Mouse (Mus musculus): Measurements from ENCODE around the gene Tmprss11g. TPM values are rescaled to one million over a fixed set of nuclear protein-coding genes. Genes with fewer than 3 reads are reported as not detected.

The Tmprss11g gene
- polyA plus RNA-seq, 1 experiment, result not detected

GRCm38 (mm10) chr5:86439306-86439705 lies 79.1 kb downstream of the Tmprss11g start:
- Histone ChIP-seq H3K27me3 (ENCODE audit: control insufficient read depth) (no peaks in the 10 kb centered on the region), H3K36me3 (ENCODE audit: control insufficient read depth) (no peaks in the 10 kb centered on the region), H3K4me3 (replicated peaks) (no peak overlapping the region), H3K4me1 (ENCODE audit: control insufficient read depth) (no peaks in the 10 kb centered on the region), H3K9me3 (ENCODE audit: control insufficient read depth, low read length) (no peaks in the 10 kb centered on the region)
- TF ChIP-seq TAL1 (IDR thresholded peaks at IDR 0.05; ENCODE audit: low read length) (no peak), GATA1 (IDR thresholded peaks at IDR 0.05; ENCODE audit: low read length) (no peak)

DNA sequence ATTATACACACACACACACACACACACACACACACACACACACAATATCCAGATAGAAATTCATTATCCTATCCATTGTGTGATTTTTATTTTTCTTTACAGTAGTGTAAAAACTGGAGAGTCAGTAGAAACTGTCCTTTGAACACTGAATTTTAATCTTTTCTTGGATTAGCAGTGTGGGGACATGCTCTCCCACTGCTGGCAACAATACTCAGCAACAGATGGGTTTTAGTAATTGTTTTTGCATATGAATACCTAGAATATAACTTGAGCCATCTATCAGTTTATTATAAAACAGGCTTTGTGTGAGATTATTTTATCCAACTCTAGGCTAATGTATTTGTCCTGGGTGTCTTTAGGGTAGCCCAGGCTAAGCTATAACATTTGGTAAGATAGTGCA lies 79.9 kb downstream of the Tmprss11g start:
- no peaks in the 10 kb centered on the region for H3K4me1 ChIP-seq (ENCODE audit: control insufficient read depth)
- H3K9me3 ChIP-seq (ENCODE audit: control insufficient read depth, low read length), result no peaks in the 10 kb centered on the region
- no peak overlapping the region for H3K4me3 ChIP-seq (replicated peaks)
- H3K36me3 ChIP-seq (ENCODE audit: control insufficient read depth), result no peaks in the 10 kb centered on the region
- TF ChIP-seq TAL1 (IDR thresholded peaks at IDR 0.05; ENCODE audit: low read length) (no peak), GATA1 (IDR thresholded peaks at IDR 0.05; ENCODE audit: low read length) (no peak)
- H3K27me3 ChIP-seq (ENCODE audit: control insufficient read depth), result no peaks in the 10 kb centered on the region

Other genes with a start within 250 kb of the Tmprss11g start
- not detected in 2 replicates for gene Tmprss11c, start 229.3 kb downstream of the Tmprss11g start, polyA plus RNA-seq (2012)
- not detected in 2 replicates for gene Tmprss11d, start 145.2 kb downstream of the Tmprss11g start, polyA plus RNA-seq (2012)
- not detected in 2 replicates for gene Tmprss11a, start 49.6 kb downstream of the Tmprss11g start, polyA plus RNA-seq (2012)
- not detected in 2 replicates for gene Tmprss11f, start 113.8 kb upstream of the Tmprss11g start, polyA plus RNA-seq (2012)
- gene Tmprss11b, start 157.8 kb upstream of the Tmprss11g start, polyA plus RNA-seq (2012), result not detected in 2 replicates
- not detected in 2 replicates for gene Tmprss11e, start 227.2 kb upstream of the Tmprss11g start, polyA plus RNA-seq (2012)